Mouse (Mus musculus) midbrain, postnatal 0 days (tissue): ENCODE data around the gene Celf5. TPM values are rescaled to one million over a fixed set of nuclear protein-coding genes. Genes with fewer than 3 reads are reported as not detected.

Experiments used
- ATAC-seq: fragments of 200-750 bp; cut with Nextera tagmentation; 2 replicates; pipeline ENCODE4 v1.8.0; 2017; ENCODE audit warnings: moderate number of reproducible peaks, mild to moderate bottlenecking, moderate TSS enrichment, moderate library complexity; ENCODE audit not compliant: low FRiP score
- DNase-seq: peaks from one replicate; pipeline ENCODE4 v3.0.0-alpha.2; 2015; ENCODE audit warnings: low spot score
- H3K27ac ChIP-seq: fragments of 300-500 bp; sonication (generic); 2 replicates; pipeline ENCODE4 v1.5.1; 2014; ENCODE audit warnings: low read depth, mild to moderate bottlenecking, low read length, mixed read lengths
- H3K27me3 ChIP-seq: fragments of 300-500 bp; sonication (generic); 2 replicates; pipeline ENCODE4 v1.6.1; 2014; ENCODE audit warnings: low read length, control low read depth, mixed read lengths; ENCODE audit not compliant: insufficient read depth
- H3K36me3 ChIP-seq: fragments of 300-500 bp; sonication (generic); 2 replicates; pipeline ENCODE4 v1.6.1; 2014; ENCODE audit warnings: low read length, control low read depth, mixed read lengths; ENCODE audit not compliant: insufficient read depth
- H3K4me1 ChIP-seq: fragments of 300-500 bp; sonication (generic); 2 replicates; pipeline ENCODE4 v1.6.1; 2014; ENCODE audit warnings: mild to moderate bottlenecking, control low read depth, antibody characterized with exemption, low read length, mixed read lengths; ENCODE audit not compliant: insufficient read depth
- H3K4me2 ChIP-seq: fragments of 300-500 bp; sonication (generic); 2 replicates; pipeline ENCODE4 v1.6.1; 2014; ENCODE audit warnings: low read depth, mild to moderate bottlenecking, low read length, mixed read lengths; ENCODE audit not compliant: poor library complexity, severe bottlenecking
- H3K4me3 ChIP-seq: fragments of 300-500 bp; sonication (generic); 2 replicates; pipeline ENCODE4 v1.5.1; 2014; ENCODE audit warnings: low read depth, mild to moderate bottlenecking, low read length, moderate library complexity
- H3K9ac ChIP-seq: fragments of 300-500 bp; sonication (generic); replicated peaks from 2 replicates; pipeline ENCODE4 v1.6.1; 2014; ENCODE audit warnings: mild to moderate bottlenecking, low read length, moderate library complexity, mixed read lengths; ENCODE audit not compliant: poor library complexity, severe bottlenecking
- H3K9me3 ChIP-seq: fragments of 300-500 bp; sonication (generic); 2 replicates; pipeline ENCODE4 v1.6.1; 2016; ENCODE audit warnings: low read length, control low read depth
- CTCF ChIP-seq: IDR thresholded peaks from 2 replicates; pipeline ENCODE4 v1.5.1; 2016; ENCODE audit warnings: antibody characterized with exemption, mild to moderate bottlenecking
- WGBS: fragments of 180-500 bp; shearing (Covaris S2); extraction: QIAGEN DNeasy Blood & Tissue Kit; methylation state at CpG from one replicate; pipeline ENCODE4 v1.1.7; 2014; 5-methylcytosine and 5-hydroxymethylcytosine counted together
- polyA plus RNA-seq: library from polyadenylated mRNA; unstranded; fragments of >200 nt; fragmentation: Nextera tagmentation; extraction: Ambion mirVana; gene quantifications from 2 replicates; pipeline ENCODE4 v1.2.1, GENCODE M21; 2015
- total RNA-seq: library from RNA; depleted of rRNA; stranded (reverse); fragments of >200 nt; gene quantifications from 2 replicates; pipeline ENCODE4 v1.2.3, GENCODE M21; 2014

The Celf5 gene
- total and polyA plus RNA-seq, 2 experiments from 2014 or later: 74.0 to 142 TPM

GRCm38 (mm10) chr10:81422661-81423217, 59.8 kb downstream of the Celf5 start:
- H3K9me3 ChIP-seq: no peaks in the 10 kb centered on the region
- H3K27me3 ChIP-seq: no peaks in the 10 kb centered on the region
- H3K4me1 ChIP-seq: peaks cover 7% of the 10 kb centered on the region; the same call in 1 of the 2 replicates
- no peak overlapping the region for H3K9ac ChIP-seq
- no peak overlapping the region for H3K4me2 ChIP-seq
- DNase-seq: no peak
- no peak overlapping the region for H3K27ac ChIP-seq
- H3K4me3 ChIP-seq: no peak overlapping the region
- WGBS: 86% methylated on average over 3 of the region's 3 CpGs
- no peak for TF ChIP-seq CTCF
- H3K36me3 ChIP-seq: 0 out of 2 replicates have a peak, but pooled peaks cover 11% of the 10 kb centered on the region
- ATAC-seq: no peak

DNA sequence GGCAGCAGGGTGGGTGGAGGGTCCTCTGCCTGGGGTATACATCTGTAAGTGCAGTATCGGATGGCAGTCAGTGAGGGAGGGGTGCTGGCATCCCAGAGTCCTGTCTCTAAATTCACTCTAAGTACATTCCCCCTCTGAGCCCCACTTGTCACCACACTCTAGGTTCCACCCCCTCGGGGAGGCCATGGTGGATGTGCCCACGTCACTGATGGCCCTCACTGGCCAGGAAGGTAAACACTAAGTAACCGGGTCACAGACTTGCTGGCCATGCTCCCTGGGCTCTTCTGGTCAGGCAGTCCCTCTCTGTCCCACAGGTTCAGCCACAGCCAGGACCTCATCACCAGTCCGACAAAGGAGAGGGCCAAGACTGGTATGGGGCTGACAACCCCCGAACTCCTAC, 60.3 kb downstream of the Celf5 start:
- Histone ChIP-seq H3K27ac (no peak overlapping the region), H3K4me1 (peaks cover 7% of the 10 kb centered on the region; the same call in 1 of the 2 replicates), H3K9ac (no peak overlapping the region), H3K27me3 (no peaks in the 10 kb centered on the region), H3K4me2 (no peak overlapping the region), H3K36me3 (0 out of 2 replicates have a peak, but pooled peaks cover 12% of the 10 kb centered on the region), H3K9me3 (no peaks in the 10 kb centered on the region), H3K4me3 (no peak overlapping the region)
- 82% methylated on average over 6 of the region's 6 CpGs for WGBS
- DNase-seq: no peak
- ATAC-seq: no peak
- no peak for TF ChIP-seq CTCF

DNA sequence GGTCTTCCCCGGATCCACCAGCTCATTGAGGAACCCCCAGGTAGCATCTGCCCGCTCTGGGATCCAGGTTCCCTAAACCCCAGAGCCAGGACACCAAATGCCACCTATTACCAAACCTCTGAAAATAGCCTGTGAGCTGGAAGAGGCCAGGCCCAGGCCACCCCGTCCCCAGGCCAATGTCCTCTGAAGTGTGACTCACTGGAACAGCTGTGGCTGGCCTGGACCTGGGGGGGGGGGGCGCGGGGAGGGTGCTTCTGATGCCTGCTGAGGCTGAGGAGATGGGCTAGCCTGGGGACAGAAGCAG, 60.8 kb downstream of the Celf5 start:
- Histone ChIP-seq H3K4me2 (no peak overlapping the region), H3K4me1 (peaks cover 6% of the 10 kb centered on the region; the same call in 1 of the 2 replicates), H3K27ac (no peak overlapping the region), H3K4me3 (no peak overlapping the region), H3K27me3 (no peaks in the 10 kb centered on the region), H3K9me3 (no peaks in the 10 kb centered on the region), H3K9ac (no peak overlapping the region), H3K36me3 (0 out of 2 replicates have a peak, but pooled peaks cover 12% of the 10 kb centered on the region)
- TF ChIP-seq CTCF: no peak
- DNase-seq: no peak
- ATAC-seq: no peak
- WGBS: 79% methylated on average over 5 of the region's 5 CpGs

GRCm38 (mm10) chr10:81421041-81421796, 61.3 kb downstream of the Celf5 start:
- Histone ChIP-seq H3K9ac (no peak overlapping the region), H3K27ac (no peak overlapping the region), H3K9me3 (no peaks in the 10 kb centered on the region), H3K4me2 (no peak overlapping the region), H3K4me1 (peaks cover 3% of the 10 kb centered on the region; the same call in 1 of the 2 replicates), H3K4me3 (no peak overlapping the region), H3K36me3 (0 out of 2 replicates have a peak, but pooled peaks cover 12% of the 10 kb centered on the region), H3K27me3 (no peaks in the 10 kb centered on the region)
- no peak for TF ChIP-seq CTCF
- DNase-seq: no peak
- 85% methylated on average over 4 of the region's 4 CpGs for WGBS
- ATAC-seq: no peak

DNA sequence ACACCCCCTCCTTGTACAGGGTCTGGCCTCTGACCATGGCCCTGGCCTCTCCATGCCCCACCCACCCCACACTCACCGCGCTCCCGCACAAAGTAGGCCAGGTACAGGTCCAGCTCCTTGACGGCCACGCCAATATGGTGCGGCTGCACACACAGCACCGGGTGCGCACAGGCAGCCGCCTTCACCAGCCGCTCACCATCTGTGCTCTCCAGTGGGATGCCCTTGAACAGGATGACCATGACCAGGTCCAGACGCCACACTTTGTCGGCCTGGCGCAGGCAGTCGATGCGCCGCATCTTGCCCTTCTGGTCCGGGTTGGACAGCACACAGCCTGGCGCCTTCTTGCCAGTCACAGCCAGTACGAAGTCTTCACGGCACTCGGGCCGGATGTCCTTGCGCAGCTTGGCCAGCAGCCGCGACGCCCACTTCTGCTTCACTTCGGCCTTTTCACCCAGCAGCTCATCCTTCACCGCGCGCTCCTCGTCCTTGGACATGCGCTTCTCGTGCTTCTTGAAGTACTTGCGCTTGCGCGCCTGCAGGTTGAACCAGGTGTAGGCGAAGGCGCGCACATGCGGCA, 62.2 kb downstream of the Celf5 start:
- Histone ChIP-seq H3K9ac (no peak overlapping the region), H3K27ac (no peak overlapping the region), H3K36me3 (0 out of 2 replicates have a peak, but pooled peaks cover 12% of the 10 kb centered on the region), H3K4me2 (no peak overlapping the region), H3K4me3 (no peak overlapping the region), H3K27me3 (no peaks in the 10 kb centered on the region), H3K9me3 (no peaks in the 10 kb centered on the region), H3K4me1 (peaks cover 1% of the 10 kb centered on the region; the same call in 1 of the 2 replicates)
- ATAC-seq (no peak), DNase-seq (no peak)
- WGBS: 86% methylated on average over 39 of the region's 40 CpGs
- no peak for TF ChIP-seq CTCF
